Mouse (Mus musculus) neutrophil, adult 5-6 weeks (primary cell): ENCODE data around the gene Nlrp4c. TPM values are rescaled to one million over a fixed set of nuclear protein-coding genes. Genes with fewer than 3 reads are reported as not detected.

Experiments
- total RNA-seq: library from RNA; stranded (forward); fragments of 200-1000 nt; gene quantifications from 2 replicates; pipeline ENCODE4 v1.2.3, GENCODE M21; 2017

The Nlrp4c gene
- total RNA-seq, 1 experiment from 2014 or later, result not detected

Other genes starting within 250 kb of the Nlrp4c start
- gene Vmn1r63, start 239.7 kb upstream of the Nlrp4c start, total RNA-seq, result not detected in 2 replicates
- gene Vmn1r64, start 160.6 kb upstream of the Nlrp4c start, total RNA-seq, result not detected in 2 replicates
- gene Vmn1r65, start 34.2 kb upstream of the Nlrp4c start, total RNA-seq, result not detected in 2 replicates
- gene Zfp787, start 110.8 kb downstream of the Nlrp4c start, total RNA-seq, result 29.7 and 29.9 TPM in 2 replicates
- 22.6 and 32.4 TPM in 2 replicates for gene Zfp444, start 127.1 kb downstream of the Nlrp4c start, total RNA-seq
- gene Galp, start 151.9 kb downstream of the Nlrp4c start, total RNA-seq, result not detected in 2 replicates
- not detected in 2 replicates for gene Zscan5b, start 177.1 kb downstream of the Nlrp4c start, total RNA-seq
- gene Epp13, start 207.5 kb downstream of the Nlrp4c start, total RNA-seq, result not detected in 2 replicates
- gene Zfp667, start 241.4 kb downstream of the Nlrp4c start, total RNA-seq, result 5.5 and 5.8 TPM in 2 replicates